Mouse (Mus musculus): ENCODE measurements around the gene Wdr60.

Wdr60 gene

DNA sequence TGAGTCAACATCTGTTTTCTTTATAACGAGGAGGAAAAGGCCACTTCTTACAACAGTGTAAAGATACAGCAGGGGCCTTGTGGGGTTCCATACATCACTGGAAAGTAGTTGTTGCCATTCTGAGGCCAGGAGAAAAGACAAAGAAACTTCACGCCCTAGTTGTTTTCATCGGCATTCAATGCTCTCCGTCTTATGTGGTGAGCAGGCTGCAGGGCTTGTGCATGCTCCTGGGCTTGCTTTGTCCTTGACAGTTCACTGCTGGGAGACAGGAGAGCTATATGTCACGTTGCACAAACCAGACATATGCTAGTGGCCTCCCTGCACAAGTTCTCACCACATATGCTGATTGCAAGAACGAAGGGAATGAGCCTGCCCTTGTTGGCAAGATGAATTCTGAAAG lies 68.9 kb downstream of the Wdr60 start:
- in situ Hi-C loops (cut with MboI, MseI): no loop called here

DNA sequence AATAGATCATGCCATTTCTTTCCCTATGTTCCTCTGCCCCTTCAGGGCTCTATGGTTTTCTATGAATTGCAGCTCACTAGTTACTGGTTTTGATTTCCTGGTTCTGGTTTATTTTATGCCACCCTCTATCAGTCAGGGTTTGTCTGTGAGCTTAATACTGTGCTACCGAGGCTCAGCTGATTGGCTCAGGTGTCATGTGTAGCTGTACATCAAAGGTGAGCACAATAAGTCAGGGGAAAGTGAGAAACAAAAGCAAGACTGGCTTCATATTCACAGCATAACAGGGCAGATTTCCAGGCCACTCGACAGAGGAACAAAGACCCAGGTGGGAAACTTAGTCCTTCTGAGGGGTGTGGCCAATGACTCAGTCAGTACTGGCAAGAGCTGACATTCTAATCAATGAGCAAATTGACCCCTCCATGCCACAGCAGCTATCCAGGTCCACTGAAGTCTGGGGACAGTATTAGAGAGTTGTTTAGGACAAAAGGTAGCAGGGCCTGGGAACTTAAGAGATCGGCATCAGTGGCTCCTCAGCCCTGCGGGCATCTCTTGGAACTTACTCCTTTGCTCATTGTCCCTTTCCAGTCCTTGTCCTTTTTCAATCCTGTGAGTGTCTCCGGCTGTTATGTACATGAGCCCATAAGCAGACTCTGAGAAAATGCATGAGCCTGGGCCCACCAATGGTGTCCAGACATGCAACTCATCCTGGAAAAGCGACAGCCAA lies 79.4 kb downstream of the Wdr60 start:
- in situ Hi-C loops (cut with MboI, MseI): no loop called here

DNA sequence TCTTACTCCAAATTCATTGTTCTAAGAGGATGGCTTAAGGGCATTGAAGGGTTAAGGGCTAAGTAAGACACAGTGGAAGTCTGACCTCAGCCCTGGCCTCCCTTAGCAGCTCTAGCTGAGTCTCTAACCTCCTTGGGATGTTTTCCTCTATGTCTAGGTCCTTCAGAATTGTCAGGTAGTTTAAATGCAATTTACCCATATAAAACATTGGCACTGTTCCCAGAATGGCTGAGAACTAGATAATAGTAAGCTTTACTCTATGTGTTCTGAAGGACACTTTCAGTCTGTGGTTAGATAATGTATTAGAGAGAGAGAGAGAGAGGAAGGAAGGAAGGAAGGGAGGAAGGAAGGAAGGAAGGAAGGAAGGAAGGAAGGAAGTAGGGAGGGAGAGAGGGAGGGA lies 80.4 kb downstream of the Wdr60 start:
- in situ Hi-C loops (cut with MboI, MseI): no loop called here

DNA sequence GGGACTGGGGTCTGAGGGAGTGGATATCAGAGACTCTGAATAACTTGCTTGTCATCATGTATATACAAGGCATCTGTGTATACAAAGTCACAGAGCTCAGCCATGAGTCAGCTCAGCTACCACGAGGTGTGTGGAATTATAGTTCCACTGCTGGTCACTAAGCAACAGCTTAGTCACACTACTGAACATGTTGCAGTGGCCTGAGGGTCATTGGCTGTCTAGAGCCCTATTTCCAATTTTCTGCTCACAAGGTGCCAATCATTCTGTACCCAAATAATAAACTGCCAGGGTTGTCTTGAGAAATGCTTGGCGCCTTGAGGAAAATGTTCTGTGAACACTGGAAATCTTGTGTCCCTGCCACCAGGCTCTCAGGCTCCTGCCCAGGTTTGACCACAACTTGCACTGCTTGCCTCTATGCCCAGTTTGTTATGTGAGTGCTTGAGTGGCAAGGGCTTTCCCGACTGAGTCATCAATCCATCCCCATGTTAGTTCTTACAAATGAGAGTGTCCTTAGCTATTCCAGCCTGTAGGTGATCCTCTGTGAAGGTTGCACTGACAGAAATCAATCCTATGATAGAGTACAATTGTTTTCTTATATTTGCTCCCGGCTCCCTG lies 81.3 kb downstream of the Wdr60 start:
- in situ Hi-C loops (cut with MboI, MseI): no loop called here

DNA sequence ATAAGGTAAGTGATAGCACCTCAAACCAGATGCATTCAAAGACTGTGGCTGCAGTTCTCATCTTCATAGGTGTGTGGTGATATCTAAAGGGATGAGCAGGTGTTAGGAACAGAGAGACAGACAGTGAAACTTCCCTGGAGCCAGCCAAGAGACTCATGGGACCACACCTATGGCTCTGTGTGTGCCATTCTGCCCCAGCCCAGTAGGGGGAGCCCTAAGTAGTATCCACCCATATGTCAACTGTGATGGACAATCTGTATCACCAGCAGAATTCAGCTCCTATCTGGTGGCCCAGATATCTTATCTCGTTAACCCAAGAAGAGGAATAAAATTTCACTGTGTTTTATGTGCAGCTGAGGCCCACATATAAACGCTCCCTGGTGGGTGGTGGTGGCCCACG lies 85.9 kb downstream of the Wdr60 start:
- in situ Hi-C loops (cut with MboI, MseI): no loop called here

DNA sequence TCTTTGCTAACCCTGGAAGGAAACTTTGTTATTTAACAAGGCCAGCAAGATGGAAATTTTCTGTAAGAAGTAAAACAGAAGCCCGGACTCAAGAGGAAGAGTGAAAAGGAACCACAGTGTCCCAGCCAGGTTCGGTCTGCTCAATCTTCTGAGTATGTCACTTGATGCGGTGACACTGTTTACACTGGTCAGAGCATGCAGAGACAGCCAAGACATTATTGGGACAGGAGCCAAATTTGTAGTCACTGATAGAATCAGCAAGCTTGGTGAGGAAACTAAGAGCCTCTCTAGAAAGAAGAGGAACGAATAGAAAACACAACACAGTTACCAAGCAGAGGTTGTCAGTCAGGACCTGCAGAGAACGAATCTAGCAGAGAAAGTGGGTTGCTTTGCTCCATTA lies 93.2 kb downstream of the Wdr60 start:
- in situ Hi-C loops (cut with MboI, MseI): no loop called here

DNA sequence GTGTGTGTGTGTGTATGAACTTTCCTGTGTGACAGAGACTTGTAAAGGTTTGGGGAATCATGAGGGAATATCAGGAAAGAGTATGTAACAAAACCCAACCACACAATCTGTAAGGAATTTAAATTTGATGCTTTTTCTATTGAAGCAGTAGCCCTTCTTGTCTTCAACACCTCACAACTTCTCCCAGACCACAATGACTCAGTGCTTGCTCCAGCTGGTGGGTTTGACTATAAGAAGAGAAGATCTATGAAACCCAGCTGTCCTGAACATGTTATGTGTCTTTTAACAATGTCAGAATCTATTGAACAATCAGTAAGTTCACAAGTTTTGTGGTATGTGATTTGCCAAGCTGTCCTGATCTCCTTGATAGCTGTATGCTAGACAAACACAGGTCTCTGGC lies 97.5 kb downstream of the Wdr60 start:
- in situ Hi-C loops (cut with MboI, MseI): no loop called here

DNA sequence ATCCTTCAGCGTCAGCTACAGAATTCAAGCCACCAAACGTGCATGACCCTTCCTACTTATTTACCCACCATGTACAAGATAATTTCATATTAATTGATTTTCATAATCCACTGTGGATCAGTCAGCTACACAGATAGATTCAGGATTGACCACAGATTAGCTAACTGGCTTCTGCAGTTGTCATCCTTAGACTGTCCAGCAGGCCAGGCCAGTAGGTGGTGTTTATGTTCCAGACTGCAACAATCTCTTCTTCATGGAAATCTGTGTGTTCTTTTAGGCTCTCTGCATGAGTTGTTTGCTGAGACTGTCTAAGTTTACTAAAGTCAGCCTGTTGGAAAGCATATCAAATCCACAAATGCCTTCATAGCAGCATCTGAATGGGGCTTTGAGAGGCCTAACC lies 103.1 kb downstream of the Wdr60 start:
- in situ Hi-C loops (cut with MboI, MseI): no loop called here

DNA sequence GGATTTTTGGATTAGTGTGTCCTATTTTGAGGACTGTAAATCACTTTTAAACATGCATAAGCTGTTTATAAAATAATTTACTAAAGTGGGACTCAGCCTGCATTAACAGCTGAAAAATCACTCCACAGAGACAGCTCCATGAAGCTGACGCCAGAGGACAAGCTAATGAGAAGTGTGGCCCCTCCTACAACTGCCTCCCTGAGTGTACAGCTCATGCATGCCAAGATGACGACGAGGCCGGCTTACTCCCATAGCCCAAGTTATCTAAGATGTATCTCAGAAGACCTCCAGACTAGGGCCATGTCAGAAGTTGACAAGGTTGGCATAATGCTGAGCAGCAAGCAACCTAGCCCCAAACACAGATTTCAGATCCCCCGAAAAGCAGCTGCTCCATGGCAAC lies 103.6 kb downstream of the Wdr60 start:
- in situ Hi-C loops (cut with MboI, MseI): no loop called here

DNA sequence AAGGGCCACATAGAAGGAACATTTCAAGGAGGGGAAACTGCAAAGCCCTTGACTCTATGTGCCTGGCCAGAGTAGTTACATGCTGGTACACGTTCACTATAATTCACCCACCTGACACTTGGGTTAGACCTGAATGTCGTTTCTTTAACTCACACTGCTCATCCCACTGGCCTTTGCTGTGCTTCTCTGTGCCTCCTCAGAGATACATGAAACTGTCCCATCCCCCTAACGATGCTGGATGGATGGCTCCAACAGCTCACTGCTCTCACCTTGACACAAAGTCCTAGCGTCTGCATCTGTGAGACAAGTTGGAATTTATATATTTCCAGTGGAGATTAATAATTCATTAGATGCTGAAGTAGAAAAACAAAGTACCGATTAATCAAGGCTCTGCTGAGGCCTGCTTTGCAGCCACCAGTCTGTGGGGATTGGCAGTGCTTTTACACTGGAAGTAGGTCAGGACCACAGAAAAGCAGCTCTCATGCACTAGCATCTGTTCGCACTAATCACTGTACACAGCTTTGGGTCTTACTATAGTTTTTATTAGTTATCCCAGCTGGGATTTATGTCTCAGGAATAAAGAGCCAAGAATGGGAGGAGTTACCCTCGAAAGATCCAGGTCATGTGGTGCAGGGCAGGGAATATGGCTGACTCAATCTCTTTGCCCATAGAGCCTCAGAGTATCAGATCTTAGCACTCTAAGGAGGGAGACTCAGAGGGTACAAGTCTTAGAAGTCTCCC lies 105.9 kb downstream of the Wdr60 start:
- in situ Hi-C loops (cut with MboI, MseI): no loop called here

All from T-helper 1 cell (primary cell).